Mouse (Mus musculus): Measurements from ENCODE around the gene Tssk6. TPM values are rescaled to one million over a fixed set of nuclear protein-coding genes. Genes with fewer than 3 reads are reported as not detected.
A peak's percentile ranks its signal among the peaks of the same experiment; 100 is the strongest.

The Tssk6 gene
- polyA plus RNA-seq, 1 experiment from 2014 or later = 1.7 TPM

- H3K4me3 ChIP-seq (ENCODE audit: low read depth, low read length) = no peak overlapping the region
- ATAC-seq = peak; percentile 84
- 28% methylated on average over 11 of the region's 11 CpGs for WGBS (ENCODE audit: insufficient replicate concordance)
- peaks cover 30% of the 10 kb centered on the region for H3K36me3 ChIP-seq (replicated peaks; ENCODE audit: insufficient read depth, low read length)
- H3K27ac ChIP-seq (ENCODE audit: low read depth) = peak overlapping the region; percentile 88
- peaks cover 50% of the 10 kb centered on the region for H3K4me1 ChIP-seq (ENCODE audit: insufficient read depth)
- H3K27me3 ChIP-seq (ENCODE audit: insufficient read depth, low read length) = no peaks in the 10 kb centered on the region
- TF ChIP-seq CTCF (IDR thresholded peaks at IDR 0.05; ENCODE audit: low read depth) = no peak
- TF ChIP-seq EP300 (IDR thresholded peaks at IDR 0.05; ENCODE audit: low read depth) = peak; percentile 79
- H3K4me2 ChIP-seq (ENCODE audit: low read depth, low read length) = peak overlapping the region; percentile 64
- peak overlapping the region; percentile 30; the same call in 1 of the 2 replicates for H3K9ac ChIP-seq (replicated peaks)
- peak; percentile 85 for DNase-seq
- no peaks in the 10 kb centered on the region for H3K9me3 ChIP-seq (ENCODE audit: low read length)
Measured at GRCm38 (mm10) chr8:69919876-69920662, 18.1 kb downstream of the Tssk6 start.

GRCm38 (mm10) chr8:69921141-69921540, 19.2 kb downstream of the Tssk6 start:
- Histone ChIP-seq H3K4me1 (ENCODE audit: insufficient read depth) (peaks cover 50% of the 10 kb centered on the region), H3K4me2 (ENCODE audit: low read depth, low read length) (peak overlapping the region; percentile 64), H3K27me3 (ENCODE audit: insufficient read depth, low read length) (no peaks in the 10 kb centered on the region), H3K9me3 (ENCODE audit: low read length) (no peaks in the 10 kb centered on the region), H3K36me3 (replicated peaks; ENCODE audit: insufficient read depth, low read length) (peaks cover 19% of the 10 kb centered on the region), H3K27ac (ENCODE audit: low read depth) (peak overlapping the region; percentile 88), H3K9ac (replicated peaks) (0 out of 2 replicates have a peak overlapping the region, but pooled peaks have one; percentile 22), H3K4me3 (ENCODE audit: low read depth, low read length) (no peak overlapping the region)
- 88% methylated on average over 2 of the region's 2 CpGs for WGBS (ENCODE audit: insufficient replicate concordance)
- DNase-seq = no peak
- no peak for TF ChIP-seq EP300 (IDR thresholded peaks at IDR 0.05; ENCODE audit: low read depth)
- TF ChIP-seq CTCF (IDR thresholded peaks at IDR 0.05; ENCODE audit: low read depth) = no peak
- peak; percentile 52 for ATAC-seq

DNA sequence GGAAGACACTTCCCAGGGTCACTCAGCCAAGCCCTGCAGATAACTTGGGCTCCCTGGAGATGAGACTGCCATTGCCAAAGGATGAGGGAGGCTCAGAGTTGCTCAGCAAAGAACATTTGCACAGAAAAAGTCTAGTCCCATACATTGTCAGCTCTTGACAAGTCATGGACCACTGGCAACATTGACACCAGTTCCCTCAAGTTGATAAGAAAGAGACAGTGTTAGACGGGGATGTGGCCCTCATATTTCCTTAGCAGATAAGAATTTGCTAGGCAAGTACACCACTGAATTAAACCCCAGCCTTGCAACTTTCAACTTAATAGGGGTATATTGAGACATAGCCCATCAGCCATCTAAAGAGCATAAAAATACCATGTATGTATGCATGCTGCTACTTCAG, 22.0 kb downstream of the Tssk6 start:
- Histone ChIP-seq H3K4me2 (ENCODE audit: low read depth, low read length) (0 out of 2 replicates have a peak overlapping the region, but pooled peaks have one; percentile 6), H3K4me3 (ENCODE audit: low read depth, low read length) (no peak overlapping the region), H3K9me3 (ENCODE audit: low read length) (no peaks in the 10 kb centered on the region), H3K27me3 (ENCODE audit: insufficient read depth, low read length) (no peaks in the 10 kb centered on the region), H3K4me1 (ENCODE audit: insufficient read depth) (peaks cover 49% of the 10 kb centered on the region), H3K36me3 (replicated peaks; ENCODE audit: insufficient read depth, low read length) (peaks cover 12% of the 10 kb centered on the region; the same call in 1 of the 2 replicates), H3K27ac (ENCODE audit: low read depth) (no peak overlapping the region), H3K9ac (replicated peaks) (no peak overlapping the region)
- WGBS (ENCODE audit: insufficient replicate concordance) = 40% methylated on average over 1 of the region's 1 CpGs
- no peak for ATAC-seq
- no peak for DNase-seq
- TF ChIP-seq CTCF (IDR thresholded peaks at IDR 0.05; ENCODE audit: low read depth) = no peak
- TF ChIP-seq EP300 (IDR thresholded peaks at IDR 0.05; ENCODE audit: low read depth) = no peak

GRCm38 (mm10) chr8:69926901-69927300, 24.9 kb downstream of the Tssk6 start:
- ATAC-seq = no peak
- Histone ChIP-seq H3K27ac (ENCODE audit: low read depth) (no peak overlapping the region), H3K27me3 (ENCODE audit: insufficient read depth, low read length) (no peaks in the 10 kb centered on the region), H3K9me3 (ENCODE audit: low read length) (no peaks in the 10 kb centered on the region), H3K36me3 (replicated peaks; ENCODE audit: insufficient read depth, low read length) (peaks cover 14% of the 10 kb centered on the region; the same call in 1 of the 2 replicates), H3K4me1 (ENCODE audit: insufficient read depth) (peaks cover 21% of the 10 kb centered on the region), H3K4me3 (ENCODE audit: low read depth, low read length) (no peak overlapping the region), H3K4me2 (ENCODE audit: low read depth, low read length) (no peak overlapping the region), H3K9ac (replicated peaks) (no peak overlapping the region)
- TF ChIP-seq EP300 (IDR thresholded peaks at IDR 0.05; ENCODE audit: low read depth) (no peak), CTCF (IDR thresholded peaks at IDR 0.05; ENCODE audit: low read depth) (no peak)
- DNase-seq = no peak

DNA sequence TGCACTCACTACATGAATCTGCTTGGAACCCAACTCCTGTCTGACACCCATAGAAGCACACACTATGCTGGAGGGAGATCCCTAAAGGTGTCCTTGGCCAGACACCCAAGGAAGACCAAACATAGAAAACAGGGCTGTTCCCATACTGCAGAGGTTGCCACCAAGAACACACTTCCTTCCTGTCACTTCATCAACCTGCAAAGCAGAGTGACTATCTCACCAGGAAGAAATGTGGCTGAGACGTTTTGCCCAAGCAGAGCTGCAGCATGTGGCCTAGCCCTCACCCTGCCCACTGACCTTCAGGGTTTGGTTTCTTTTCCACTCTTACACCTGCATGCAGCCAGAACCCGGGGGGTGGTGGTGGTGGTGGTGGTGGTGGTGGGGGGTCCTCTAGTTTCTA, 31.8 kb downstream of the Tssk6 start:
- Histone ChIP-seq H3K9me3 (ENCODE audit: low read length) (no peaks in the 10 kb centered on the region), H3K9ac (replicated peaks) (no peak overlapping the region), H3K27me3 (ENCODE audit: insufficient read depth, low read length) (no peaks in the 10 kb centered on the region), H3K4me1 (ENCODE audit: insufficient read depth) (peaks cover 19% of the 10 kb centered on the region), H3K36me3 (replicated peaks; ENCODE audit: insufficient read depth, low read length) (peaks cover 21% of the 10 kb centered on the region), H3K27ac (ENCODE audit: low read depth) (no peak overlapping the region), H3K4me3 (ENCODE audit: low read depth, low read length) (no peak overlapping the region), H3K4me2 (ENCODE audit: low read depth, low read length) (no peak overlapping the region)
- no peak for ATAC-seq
- TF ChIP-seq CTCF (IDR thresholded peaks at IDR 0.05; ENCODE audit: low read depth) (no peak), EP300 (IDR thresholded peaks at IDR 0.05; ENCODE audit: low read depth) (no peak)
- 51% methylated on average over 2 of the region's 2 CpGs for WGBS (ENCODE audit: insufficient replicate concordance)
- DNase-seq = no peak

DNA sequence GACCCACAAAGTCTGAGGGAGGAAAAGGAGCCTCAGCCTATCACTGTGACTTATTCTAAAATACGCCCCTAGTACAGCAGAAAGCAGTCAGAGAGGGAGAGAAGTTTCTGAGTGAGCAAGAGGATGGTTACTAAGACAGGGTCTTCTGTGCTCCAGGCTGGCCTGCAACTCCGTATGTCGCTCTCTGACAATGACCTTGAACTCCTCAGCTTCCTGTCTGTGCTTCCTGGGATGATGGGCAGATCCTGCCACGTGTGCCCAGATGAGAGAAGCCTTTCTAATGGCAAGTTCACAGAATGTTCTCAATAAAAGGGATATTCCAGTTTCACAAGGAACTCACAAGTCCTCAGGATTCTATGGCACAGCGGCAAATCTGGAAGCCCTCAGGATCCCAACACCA, 32.6 kb downstream of the Tssk6 start:
- 69% methylated on average over 5 of the region's 5 CpGs for WGBS (ENCODE audit: insufficient replicate concordance)
- no peak overlapping the region for H3K27ac ChIP-seq (ENCODE audit: low read depth)
- ATAC-seq (no peak), DNase-seq (no peak)
- H3K4me2 ChIP-seq (ENCODE audit: low read depth, low read length) = no peak overlapping the region
- peaks cover 22% of the 10 kb centered on the region for H3K4me1 ChIP-seq (ENCODE audit: insufficient read depth)
- no peaks in the 10 kb centered on the region for H3K27me3 ChIP-seq (ENCODE audit: insufficient read depth, low read length)
- H3K9ac ChIP-seq (replicated peaks) = no peak overlapping the region
- H3K9me3 ChIP-seq (ENCODE audit: low read length) = no peaks in the 10 kb centered on the region
- no peak for TF ChIP-seq EP300 (IDR thresholded peaks at IDR 0.05; ENCODE audit: low read depth)
- no peak for TF ChIP-seq CTCF (IDR thresholded peaks at IDR 0.05; ENCODE audit: low read depth)
- H3K36me3 ChIP-seq (replicated peaks; ENCODE audit: insufficient read depth, low read length) = peaks cover 21% of the 10 kb centered on the region
- H3K4me3 ChIP-seq (ENCODE audit: low read depth, low read length) = no peak overlapping the region

All from liver, postnatal 0 days (tissue).